Mouse (Mus musculus) spleen, adult 2 months (tissue): ENCODE measurements around the gene Crybg2. TPM values are rescaled to one million over a fixed set of nuclear protein-coding genes. Genes with fewer than 3 reads are reported as not detected.

ENCODE experiments used
- DNase-seq, 2 experiments: peaks; one replicate each; pipeline versions ENCODE4 v3.0.0 to v3.0.0-alpha.2; 2012 to 2021; ENCODE audit warnings: low spot score in 2 of 2, low read depth in 1 of 2
- H3K27ac ChIP-seq: fragments of 200-500 bp; 2 replicates; pipeline ENCODE4 v1.5.1; 2012; ENCODE audit warnings: low read length, inconsistent platforms; ENCODE audit not compliant: insufficient read depth
- H3K27me3 ChIP-seq: fragments of 200-500 bp; 2 replicates; pipeline ENCODE4 v1.6.1; 2012; ENCODE audit warnings: mild to moderate bottlenecking, moderate library complexity, low read length, inconsistent platforms; ENCODE audit not compliant: control insufficient read depth, insufficient read depth
- H3K36me3 ChIP-seq: fragments of 200-500 bp; 2 replicates; pipeline ENCODE4 v1.6.1; 2012; ENCODE audit warnings: mild to moderate bottlenecking, low read length, inconsistent platforms; ENCODE audit not compliant: control insufficient read depth, insufficient read depth
- H3K4me1 ChIP-seq: fragments of 200-500 bp; 2 replicates; pipeline ENCODE4 v1.6.1; 2011; ENCODE audit warnings: inconsistent platforms; ENCODE audit not compliant: control insufficient read depth, insufficient read depth, insufficient read length
- H3K4me3 ChIP-seq: fragments of 200-500 bp; 2 replicates; pipeline ENCODE4 v1.5.1; 2011; ENCODE audit warnings: mild to moderate bottlenecking, inconsistent platforms; ENCODE audit not compliant: insufficient read depth, insufficient read length; ENCODE audit errors: extremely low read depth
- CTCF ChIP-seq: fragments of 200-500 bp; IDR thresholded peaks from 2 replicates; pipeline ENCODE4 v1.5.1; 2011; ENCODE audit warnings: mild to moderate bottlenecking, inconsistent platforms; ENCODE audit not compliant: insufficient read depth, insufficient read length, insufficient replicate concordance; ENCODE audit errors: extremely low read depth
- POLR2A ChIP-seq: fragments of 200-500 bp; IDR thresholded peaks from 2 replicates; pipeline ENCODE4 v1.6.1; 2011; ENCODE audit warnings: low read depth, low read length, inconsistent platforms
- WGBS: fragments of 180-500 bp; shearing (Covaris S2); methylation state at CpG from one replicate; pipeline ENCODE4 v1.1.7; 2018; 5-methylcytosine and 5-hydroxymethylcytosine counted together
- polyA plus RNA-seq: library from polyadenylated mRNA; depleted of rRNA; stranded (reverse); fragments of >200 nt; gene quantifications from 2 replicates; pipeline ENCODE4 v1.2.3, GENCODE M21; 2012; rRNA removed

Gene Crybg2
- 4.3 and 5.3 TPM in 2 replicates for polyA plus RNA-seq

DNA sequence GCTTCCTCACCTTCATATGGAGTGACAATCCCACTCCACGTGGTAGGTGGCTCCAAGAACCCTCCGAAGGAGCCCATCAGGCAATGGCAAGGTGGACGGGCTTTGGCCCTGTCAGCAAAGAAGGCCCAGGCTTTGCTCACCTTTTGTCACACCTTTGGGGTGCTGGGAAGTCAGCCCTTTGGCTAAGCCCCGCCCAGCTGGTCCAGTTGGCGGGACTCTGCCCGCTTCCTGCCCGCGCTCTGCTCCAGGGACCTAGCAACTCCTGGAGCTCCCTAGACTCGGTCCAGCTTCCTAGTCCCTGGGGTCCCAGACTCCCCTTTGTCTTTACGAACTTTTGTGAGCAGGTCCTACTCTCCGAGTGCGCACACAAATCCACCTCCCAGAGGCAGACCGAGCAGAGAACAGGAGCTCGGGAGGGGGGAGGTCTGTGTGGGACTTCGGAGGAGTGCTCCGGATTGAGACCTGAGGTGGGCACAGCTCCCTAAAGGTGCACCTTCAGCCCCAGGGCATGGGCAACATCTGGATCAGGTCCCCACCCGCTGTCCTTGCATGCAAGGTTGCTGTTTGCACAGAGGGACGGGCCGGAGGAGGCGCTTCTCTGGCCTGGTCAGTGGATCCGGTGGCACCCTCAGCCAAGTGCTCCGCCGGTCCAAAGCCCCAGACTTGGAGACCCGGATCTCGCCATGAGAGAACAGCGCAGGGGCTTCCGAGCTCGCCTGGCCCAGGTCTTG is at the start of gene Crybg2:
Gene Crybg2, plus strand, starts transcription at position 681 of the 731 bp plus-strand sequence.
- no peak for DNase-seq
- WGBS: 88% methylated on average over 28 of the region's 28 CpGs
- peaks cover 10% of the 10 kb centered on the region; the same call in 1 of the 2 replicates for H3K4me1 ChIP-seq
- no peaks in the 10 kb centered on the region for H3K36me3 ChIP-seq
- no peak within 1 kb of the TSS for H3K27ac ChIP-seq
- no peak for TF ChIP-seq CTCF
- TF ChIP-seq POLR2A: no peak
- H3K4me3 ChIP-seq: no peak within 1 kb of the TSS
- no peaks in the 10 kb centered on the region for H3K27me3 ChIP-seq

GRCm38 (mm10) chr4:134011450-134012414 is 48.9 kb upstream of the Crybg2 start:
- no peak for TF ChIP-seq POLR2A
- TF ChIP-seq CTCF: no peak
- Histone ChIP-seq H3K4me1 (no peaks in the 10 kb centered on the region), H3K36me3 (no peaks in the 10 kb centered on the region), H3K27me3 (peaks cover 3% of the 10 kb centered on the region; the same call in 1 of the 2 replicates), H3K27ac (no peak overlapping the region), H3K4me3 (no peak overlapping the region)
- DNase-seq: no peak
- WGBS: 36% methylated on average over 16 of the region's 16 CpGs

GRCm38 (mm10) chr4:134012858-134013528 is 47.6 kb upstream of the Crybg2 start:
- WGBS: 57% methylated on average over 12 of the region's 12 CpGs
- no peak for DNase-seq
- TF ChIP-seq POLR2A (no peak), CTCF (peak; percentile 40; the same call in 1 of the 2 replicates)
- Histone ChIP-seq H3K4me1 (no peaks in the 10 kb centered on the region; the same call in 1 of the 2 replicates), H3K27me3 (peaks cover 5% of the 10 kb centered on the region), H3K36me3 (no peaks in the 10 kb centered on the region), H3K27ac (no peak overlapping the region), H3K4me3 (no peak overlapping the region)

DNA sequence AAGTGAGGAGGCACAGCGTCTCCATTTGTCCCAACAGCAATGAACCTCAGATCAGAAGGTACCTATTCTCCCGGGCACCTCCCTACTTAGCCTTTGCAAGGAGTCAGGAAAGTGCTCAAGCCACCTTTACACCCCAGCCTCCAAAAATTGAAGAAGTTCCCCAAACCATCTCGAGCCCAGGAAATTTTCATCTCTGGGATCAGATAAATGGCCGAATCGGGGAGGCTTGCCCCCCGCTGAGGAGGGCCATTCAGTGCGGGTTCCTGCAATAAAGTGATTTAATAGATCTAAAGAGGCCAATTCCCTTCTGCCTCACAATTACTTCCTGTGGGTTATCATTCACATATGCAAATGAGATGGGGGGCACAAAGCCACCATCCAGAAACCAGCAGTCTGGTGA is 44.4 kb upstream of the Crybg2 start:
- 26% methylated on average over 7 of the region's 7 CpGs for WGBS
- peaks cover 19% of the 10 kb centered on the region for H3K27me3 ChIP-seq
- DNase-seq: no peak
- H3K4me1 ChIP-seq: no peaks in the 10 kb centered on the region; the same call in none of the 2 replicates
- no peak overlapping the region for H3K27ac ChIP-seq
- no peak for TF ChIP-seq CTCF
- TF ChIP-seq POLR2A: no peak
- no peaks in the 10 kb centered on the region for H3K36me3 ChIP-seq
- H3K4me3 ChIP-seq: no peak overlapping the region

DNA sequence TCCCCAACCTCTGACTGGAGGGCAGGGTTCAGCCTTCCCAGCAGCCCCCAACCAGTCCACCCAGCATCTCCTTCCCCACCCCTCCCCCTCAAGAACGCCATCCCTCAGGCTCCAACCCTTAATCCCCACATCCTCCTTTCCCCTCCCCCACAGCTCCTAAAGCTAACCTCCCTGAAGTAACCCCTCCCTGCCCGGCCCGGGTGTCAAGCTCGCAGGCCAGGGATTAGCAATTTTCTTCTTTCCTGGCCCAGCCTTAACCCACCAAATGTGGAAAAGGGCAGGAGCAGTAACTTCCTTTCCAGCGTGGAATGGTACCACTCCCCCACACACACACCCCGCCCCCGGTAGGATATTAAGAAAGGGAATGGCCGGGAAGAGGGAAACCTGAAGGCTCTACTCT is 43.8 kb upstream of the Crybg2 start:
- Histone ChIP-seq H3K27ac (no peak overlapping the region), H3K4me1 (no peaks in the 10 kb centered on the region; the same call in none of the 2 replicates), H3K4me3 (no peak overlapping the region), H3K36me3 (no peaks in the 10 kb centered on the region), H3K27me3 (peaks cover 19% of the 10 kb centered on the region)
- no peak for DNase-seq
- 9% methylated on average over 8 of the region's 8 CpGs for WGBS
- no peak for TF ChIP-seq CTCF
- no peak for TF ChIP-seq POLR2A

DNA sequence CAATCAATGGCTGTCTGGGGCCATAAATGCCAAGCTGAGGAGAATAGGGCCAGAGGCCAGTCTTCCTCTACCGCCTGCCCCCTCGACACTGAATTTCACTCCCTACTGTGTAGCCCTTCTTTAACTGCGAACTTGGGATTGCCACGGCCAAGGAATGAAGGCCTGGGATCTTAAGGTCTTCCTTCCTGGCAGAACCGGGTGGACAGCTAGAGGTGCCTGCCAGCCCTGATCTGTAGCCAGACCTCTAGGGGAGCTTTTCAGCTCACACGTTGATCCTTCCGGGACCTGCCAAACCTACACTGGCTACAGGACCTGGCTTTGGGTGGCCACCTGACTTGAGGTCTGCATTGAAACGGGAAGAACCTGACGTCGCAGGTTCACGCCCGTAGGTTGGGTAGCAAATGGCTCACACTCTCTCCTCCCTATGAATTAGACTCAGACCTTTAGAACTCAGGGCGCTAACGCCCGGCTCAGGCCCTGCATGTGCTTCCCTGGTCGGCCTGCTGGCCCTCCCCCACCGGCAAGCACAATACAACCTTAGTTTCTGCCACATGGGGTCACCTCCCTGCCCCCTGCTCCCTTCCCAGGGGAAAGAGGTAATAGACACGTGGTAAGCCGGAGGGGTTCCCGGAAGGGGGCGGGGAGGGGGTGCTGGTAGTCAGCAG is 43.3 kb upstream of the Crybg2 start:
- TF ChIP-seq POLR2A (no peak), CTCF (no peak)
- Histone ChIP-seq H3K4me3 (no peak overlapping the region), H3K4me1 (no peaks in the 10 kb centered on the region; the same call in none of the 2 replicates), H3K27ac (no peak overlapping the region), H3K36me3 (no peaks in the 10 kb centered on the region), H3K27me3 (peaks cover 19% of the 10 kb centered on the region)
- 8% methylated on average over 21 of the region's 21 CpGs for WGBS
- no peak for DNase-seq
